Comparison of ENCODE assay signal across 7 mouse cellular contexts in the genomic region with DNA sequence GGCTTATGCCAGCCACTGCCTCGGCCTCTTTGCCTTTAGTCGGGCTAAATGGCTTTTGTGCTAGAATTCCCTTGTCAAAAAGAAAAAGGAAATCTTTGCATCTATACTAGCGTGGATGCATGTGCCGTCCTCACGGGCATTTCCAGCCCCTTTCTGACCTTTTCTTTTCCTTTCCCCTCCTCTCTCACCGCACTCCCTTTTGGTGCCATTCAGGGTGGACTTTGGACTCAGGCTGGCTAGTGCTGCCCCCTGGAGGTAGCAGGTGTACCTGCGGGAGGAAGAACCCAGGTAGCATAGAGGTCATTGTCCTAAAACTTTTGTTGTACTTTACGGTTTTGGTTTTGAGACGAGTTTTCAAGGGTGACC. TPM values are rescaled to one million over a fixed set of nuclear protein-coding genes. Genes with fewer than 3 reads are reported as not detected.
DNase-seq lines count a peak whose midpoint lies in the region; ATAC-seq and TF ChIP-seq lines count a peak whose summit lies in the region.

No protein-coding gene starts in this region.

- H3K36me3 ChIP-seq in embryonic facial prominence, embryonic 10.5 days (replicated peaks) = no peaks in the 10 kb centered on the region
- no peaks in the 10 kb centered on the region for H3K36me3 ChIP-seq in heart, adult 2 months (ENCODE audit: control insufficient read depth, insufficient read depth, low read length)
- H3K36me3 ChIP-seq in kidney, adult 2 months (ENCODE audit: control insufficient read depth, insufficient read depth, low read length) = no peaks in the 10 kb centered on the region
- no peaks in the 10 kb centered on the region for H3K36me3 ChIP-seq in midbrain, embryonic 16.5 days (ENCODE audit: control insufficient read depth, insufficient read depth, low read length)

- peak; percentile 87 for TF ChIP-seq EP300 in heart, adult 2 months (IDR thresholded peaks at IDR 0.05; ENCODE audit: insufficient read depth, low read depth, low read length)

- peak overlapping the region; percentile 83 for H3K27ac ChIP-seq in embryonic facial prominence, embryonic 10.5 days (replicated peaks)
- H3K27ac ChIP-seq in heart, adult 2 months = peak overlapping the region; percentile 99
- H3K27ac ChIP-seq in kidney, adult 2 months (ENCODE audit: insufficient read depth, low read depth, low read length) = peak overlapping the region; percentile 99
- H3K27ac ChIP-seq in midbrain, embryonic 16.5 days (ENCODE audit: low read length) = peak overlapping the region; percentile 94

- peak overlapping the region; percentile 66 for H3K9ac ChIP-seq in heart, adult 2 months (ENCODE audit: low read depth, low read length)
- peak overlapping the region; percentile 60 for H3K9ac ChIP-seq in midbrain, embryonic 16.5 days (ENCODE audit: low read depth, low read length)

- no peaks in the 10 kb centered on the region for H3K79me2 ChIP-seq in heart, adult 2 months (replicated peaks; ENCODE audit: control insufficient read depth, insufficient read depth, low read length)

- no peaks in the 10 kb centered on the region for H3K9me3 ChIP-seq in embryonic facial prominence, embryonic 10.5 days
- H3K9me3 ChIP-seq in midbrain, embryonic 16.5 days (replicated peaks; ENCODE audit: control insufficient read depth, low read length, poor library complexity, severe bottlenecking) = no peaks in the 10 kb centered on the region

- ATAC-seq in midbrain, embryonic 16.5 days = peak; percentile 62

- TF ChIP-seq POLR2A in heart, adult 2 months (IDR thresholded peaks at IDR 0.05; ENCODE audit: insufficient read depth, low read depth, low read length) = no peak
- TF ChIP-seq POLR2A in kidney, adult 2 months (IDR thresholded peaks at IDR 0.05; ENCODE audit: low read depth, low read length) = peak; percentile 7

- WGBS in embryonic facial prominence, embryonic 10.5 days = 4% methylated on average over 9 of the region's 9 CpGs
- WGBS in heart, adult 2 months = under 1% methylated on average over 9 of the region's 9 CpGs
- WGBS in kidney, adult 2 months = 3% methylated on average over 9 of the region's 9 CpGs
- 1% methylated on average over 9 of the region's 9 CpGs for WGBS in midbrain, embryonic 16.5 days

- H3K4me2 ChIP-seq in midbrain, embryonic 16.5 days (ENCODE audit: low read length) = peak overlapping the region; percentile 70

- peak overlapping the region; percentile 61 for H3K4me3 ChIP-seq in embryonic facial prominence, embryonic 10.5 days
- peak overlapping the region; percentile 60 for H3K4me3 ChIP-seq in heart, adult 2 months
- H3K4me3 ChIP-seq in kidney, adult 2 months (ENCODE audit: insufficient read depth, low read depth, low read length) = peak overlapping the region; percentile 31
- peak overlapping the region; percentile 43 for H3K4me3 ChIP-seq in midbrain, embryonic 16.5 days (ENCODE audit: low read depth, low read length)

- peaks cover 4% of the 10 kb centered on the region; the same call in 1 of the 2 replicates for H3K27me3 ChIP-seq in embryonic facial prominence, embryonic 10.5 days (replicated peaks; ENCODE audit: low read depth, poor library complexity, severe bottlenecking)
- no peaks in the 10 kb centered on the region for H3K27me3 ChIP-seq in heart, adult 2 months (ENCODE audit: control insufficient read depth, insufficient read depth, low read length)
- H3K27me3 ChIP-seq in kidney, adult 2 months (replicated peaks; ENCODE audit: control insufficient read depth, insufficient read depth, low read length) = no peaks in the 10 kb centered on the region
- no peaks in the 10 kb centered on the region for H3K27me3 ChIP-seq in midbrain, embryonic 16.5 days (ENCODE audit: control insufficient read depth, insufficient read depth, low read depth, low read length)

- H3K4me1 ChIP-seq in embryonic facial prominence, embryonic 10.5 days = peaks cover 22% of the 10 kb centered on the region
- peaks cover 16% of the 10 kb centered on the region for H3K4me1 ChIP-seq in heart, adult 2 months (ENCODE audit: control insufficient read depth, insufficient read depth, low read length)
- peaks cover 14% of the 10 kb centered on the region; the same call in 1 of the 2 replicates for H3K4me1 ChIP-seq in kidney, adult 2 months (ENCODE audit: control insufficient read depth, insufficient read depth, low read length)
- H3K4me1 ChIP-seq in midbrain, embryonic 16.5 days (ENCODE audit: control insufficient read depth, insufficient read depth, low read length) = peaks cover 12% of the 10 kb centered on the region

- intact Hi-C loops in heart, adult 2 months (cut with DNase I) = loop anchor here (1.0 to 5.0 kb wide), 6 partner anchors 15 to 155 kb away; a partner anchor contains a TSS

- peak; percentile 99 for TF ChIP-seq CTCF in heart, adult 2 months (IDR thresholded peaks at IDR 0.05)
- TF ChIP-seq CTCF in kidney, adult 2 months (conservative IDR thresholded peaks at IDR 0.05; ENCODE audit: insufficient read depth, insufficient read length, low read depth, low read length) = peak; percentile 96

- DNase-seq in adrenal gland, postnatal 14 days = peak; percentile 92
- DNase-seq in embryonic facial prominence, embryonic 10.5 days (ENCODE audit: low spot score) = peak; percentile 85
- peak; percentile 86 for DNase-seq in heart, adult 2 months
- DNase-seq in kidney, adult 2 months = peak; percentile 93
- DNase-seq in liver = peak; percentile 87
- peak; percentile 66 to 81 for DNase-seq in spleen, postnatal 14 days (ENCODE audit: low spot score in 2 of 2)

RNA-seq across cellular contexts. Expression of a gene that starts 21.5 kb away (rescaled TPM):
- total RNA-seq in adrenal gland, postnatal 14 days (2021) = 50.2 and 60.0 TPM in 2 replicates
- 9.6 and 12.1 TPM in 2 replicates for polyA plus RNA-seq in embryonic facial prominence, embryonic 10.5 days (2016; fragmentation: Nextera tagmentation; extraction: Ambion mirVana)
- 10 to 100 TPM; 28.0 to 28.9 TPM for total RNA-seq in heart, adult 2 months (2021)
- polyA plus RNA-seq in heart, adult 2 months (2012; rRNA removed) = 10.7 and 11.5 TPM in 2 replicates
- polyA plus RNA-seq in kidney, adult 2 months (2012; rRNA removed) = 15.9 and 19.6 TPM in 2 replicates
- 13.6 and 19.2 TPM in 2 replicates for polyA plus RNA-seq in midbrain, embryonic 16.5 days (2015; fragmentation: Nextera tagmentation; extraction: Ambion mirVana)

RNA-seq across cellular contexts. Expression of a gene that starts 46.0 kb away (rescaled TPM):
- total RNA-seq in adrenal gland, postnatal 14 days (2021) = 11.0 and 13.2 TPM in 2 replicates
- 56.3 and 68.1 TPM in 2 replicates for polyA plus RNA-seq in embryonic facial prominence, embryonic 10.5 days (2016; fragmentation: Nextera tagmentation; extraction: Ambion mirVana)
- 100 to 1,000 TPM; 236 to 263 TPM for total RNA-seq in heart, adult 2 months (2021)
- polyA plus RNA-seq in heart, adult 2 months (2012; rRNA removed) = 297 and 303 TPM in 2 replicates
- 10.2 and 10.5 TPM in 2 replicates for polyA plus RNA-seq in kidney, adult 2 months (2012; rRNA removed)
- polyA plus RNA-seq in midbrain, embryonic 16.5 days (2015; fragmentation: Nextera tagmentation; extraction: Ambion mirVana) = 35.6 and 37.8 TPM in 2 replicates

RNA-seq across cellular contexts. Expression of a gene that starts 58.6 kb away (rescaled TPM):
- 9.7 and 9.9 TPM in 2 replicates for total RNA-seq in adrenal gland, postnatal 14 days (2021)
- 1.5 and 2.1 TPM in 2 replicates for polyA plus RNA-seq in embryonic facial prominence, embryonic 10.5 days (2016; fragmentation: Nextera tagmentation; extraction: Ambion mirVana)
- total RNA-seq in heart, adult 2 months (2021) = 10 to 100 TPM; 16.5 to 20.2 TPM
- polyA plus RNA-seq in heart, adult 2 months (2012; rRNA removed) = 35.5 and 36.6 TPM in 2 replicates
- polyA plus RNA-seq in kidney, adult 2 months (2012; rRNA removed) = 29.0 and 32.3 TPM in 2 replicates
- polyA plus RNA-seq in midbrain, embryonic 16.5 days (2015; fragmentation: Nextera tagmentation; extraction: Ambion mirVana) = 0.14 and 0.43 TPM in 2 replicates

Comparison
In these comparisons a context has a peak if more than half of its experiments do, and no peak if none do; other contexts are left out.
1. Peak in every context shown above with its lines: DNase-seq, ATAC-seq, H3K4me3 ChIP-seq and H3K27ac ChIP-seq.